Mouse (Mus musculus): ENCODE data around the gene Pde4b. TPM values are rescaled to one million over a fixed set of nuclear protein-coding genes. Genes with fewer than 3 reads are reported as not detected.
"Not testable (repeated sequence)": the region's sequence is repeated elsewhere in the genome, so short reads cannot be mapped to it uniquely, and the experiment has no call there.

The Pde4b gene
- total RNA-seq (2022), result 100 to 1,000 TPM in 1 of 4 experiments, 10 to 100 TPM in 3; 53.6 to 108 (median 62.0) TPM

- DNase-seq (ENCODE audit: low spot score in 2 of 2), result no peak
Observed at GRCm38 (mm10) chr4:102087091-102087565, at the start of gene Pde4b. Pde4b (plus strand) TSS chr4:102087543.

- no peak for DNase-seq (ENCODE audit: low spot score in 2 of 2)
Observed at GRCm38 (mm10) chr4:102040190-102040589, 47.2 kb upstream of the Pde4b start.

- no peak for DNase-seq (ENCODE audit: low spot score in 2 of 2)
Observed at GRCm38 (mm10) chr4:102045183-102046140, 41.9 kb upstream of the Pde4b start.

GRCm38 (mm10) chr4:102049368-102049767 is 38.0 kb upstream of the Pde4b start:
- DNase-seq (ENCODE audit: low spot score in 2 of 2), result not testable (repeated sequence)

GRCm38 (mm10) chr4:102061322-102061721 is 26.0 kb upstream of the Pde4b start:
- no peak for DNase-seq (ENCODE audit: low spot score in 2 of 2)

GRCm38 (mm10) chr4:102069314-102069713 is 18.0 kb upstream of the Pde4b start:
- no peak for DNase-seq (ENCODE audit: low spot score in 2 of 2)

GRCm38 (mm10) chr4:102086336-102086735 is 1.0 kb upstream of the Pde4b start:
- no peak for DNase-seq (ENCODE audit: low spot score in 2 of 2)

GRCm38 (mm10) chr4:102087566-102088234 is 357 bp downstream of the Pde4b start:
- no peak for DNase-seq (ENCODE audit: low spot score in 2 of 2)

GRCm38 (mm10) chr4:102088235-102088867 is 1.0 kb downstream of the Pde4b start:
- DNase-seq (ENCODE audit: low spot score in 2 of 2), result no peak

GRCm38 (mm10) chr4:102095851-102096250 is 8.5 kb downstream of the Pde4b start:
- DNase-seq (ENCODE audit: low spot score in 2 of 2), result no peak

GRCm38 (mm10) chr4:102102241-102102640 is 14.9 kb downstream of the Pde4b start:
- DNase-seq (ENCODE audit: low spot score in 2 of 2), result no peak

GRCm38 (mm10) chr4:102104534-102105014 is 17.2 kb downstream of the Pde4b start:
- DNase-seq (ENCODE audit: low spot score in 2 of 2), result no peak

GRCm38 (mm10) chr4:102106771-102107170 is 19.4 kb downstream of the Pde4b start:
- no peak for DNase-seq (ENCODE audit: low spot score in 2 of 2)

- DNase-seq (ENCODE audit: low spot score in 2 of 2), result no peak
Observed at GRCm38 (mm10) chr4:102119454-102119853, 32.1 kb downstream of the Pde4b start.

- DNase-seq (ENCODE audit: low spot score in 2 of 2), result no peak
Observed at GRCm38 (mm10) chr4:102136366-102136849, 49.1 kb downstream of the Pde4b start.

- DNase-seq (ENCODE audit: low spot score in 2 of 2), result no peak
Observed at GRCm38 (mm10) chr4:102138346-102138745, 51.0 kb downstream of the Pde4b start.

GRCm38 (mm10) chr4:102141241-102141640 is 53.9 kb downstream of the Pde4b start:
- DNase-seq (ENCODE audit: low spot score in 2 of 2), result no peak

- no peak for DNase-seq (ENCODE audit: low spot score in 2 of 2)
Observed at GRCm38 (mm10) chr4:102148766-102149165, 61.4 kb downstream of the Pde4b start.

GRCm38 (mm10) chr4:102159178-102159577 is 71.8 kb downstream of the Pde4b start:
- DNase-seq (ENCODE audit: low spot score in 2 of 2), result no peak

- DNase-seq (ENCODE audit: low spot score in 2 of 2), result no peak
Observed at GRCm38 (mm10) chr4:102171636-102172035, 84.3 kb downstream of the Pde4b start.

GRCm38 (mm10) chr4:102172711-102173213 is 85.4 kb downstream of the Pde4b start:
- DNase-seq (ENCODE audit: low spot score in 2 of 2), result no peak
